Mouse (Mus musculus) lung, postnatal 25 days (tissue): ENCODE results near the gene Fbxo31.
"Not testable (repeated sequence)": the region's sequence is repeated elsewhere in the genome, so short reads cannot be mapped to it uniquely, and the experiment has no call there.

Source experiments
- DNase-seq: peaks from one replicate; pipeline ENCODE4 v3.0.0; 2022; ENCODE audit warnings: low spot score

Gene Fbxo31

DNA sequence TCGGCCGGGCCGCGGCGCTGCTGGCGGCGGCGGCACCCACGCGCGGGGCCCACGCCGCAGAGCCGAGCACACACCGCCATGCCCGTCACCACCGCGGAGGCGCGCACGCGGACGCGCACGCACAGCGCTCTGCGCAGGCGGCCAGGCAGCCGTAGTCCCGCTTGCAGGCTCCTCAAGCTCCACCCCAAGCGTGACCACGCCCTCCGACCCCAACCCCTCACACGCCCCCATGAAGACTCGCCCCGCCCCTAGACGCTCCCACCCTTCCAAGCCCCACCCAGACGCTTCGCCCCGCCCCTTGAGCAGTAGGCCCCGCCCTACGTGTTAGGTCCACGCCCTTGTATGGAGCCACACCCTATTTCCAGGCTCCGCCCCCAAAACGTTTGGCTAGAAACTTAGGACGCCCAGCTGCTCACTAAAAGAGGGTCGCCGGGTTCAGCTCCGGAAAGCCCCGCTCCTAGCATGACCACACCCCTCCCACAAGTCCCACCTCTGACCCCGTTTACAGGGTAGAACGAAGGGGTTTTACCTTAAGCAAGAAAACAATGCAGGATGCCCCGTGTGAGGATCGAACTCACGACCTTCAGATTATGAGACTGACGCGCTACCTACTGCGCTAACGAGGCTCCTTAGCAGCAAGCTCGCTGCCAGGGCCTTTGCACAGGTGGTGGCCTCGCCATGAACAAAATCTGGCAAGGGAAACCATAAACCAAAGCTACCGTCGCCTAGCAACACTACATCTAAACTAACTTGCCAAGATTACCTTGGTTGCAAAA, at the start of gene Fbxo31:
Gene Fbxo31 (minus strand): TSS at position 131 of the 776 bp plus-strand sequence.
- peak; percentile 93 for DNase-seq

DNA sequence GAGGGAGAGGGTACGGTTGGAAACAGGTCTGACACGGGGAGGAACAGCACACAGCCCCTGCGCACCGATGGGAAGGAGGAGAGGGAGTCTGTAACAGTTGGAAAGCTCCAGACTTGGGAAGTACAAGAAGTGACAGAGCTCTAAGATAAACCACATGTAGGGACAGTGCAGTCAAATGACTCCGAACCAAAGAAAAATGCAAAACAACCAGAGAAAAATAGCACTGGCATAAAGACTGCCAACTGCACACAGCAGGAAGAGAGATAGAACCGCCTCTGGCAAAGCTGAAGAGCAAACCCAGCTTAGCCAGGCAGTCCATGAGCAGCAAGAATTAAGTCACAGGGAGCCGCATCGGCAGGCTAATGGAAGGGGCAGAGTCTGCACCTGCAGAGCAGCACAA, 44.4 kb upstream of the Fbxo31 start:
- no peak for DNase-seq

DNA sequence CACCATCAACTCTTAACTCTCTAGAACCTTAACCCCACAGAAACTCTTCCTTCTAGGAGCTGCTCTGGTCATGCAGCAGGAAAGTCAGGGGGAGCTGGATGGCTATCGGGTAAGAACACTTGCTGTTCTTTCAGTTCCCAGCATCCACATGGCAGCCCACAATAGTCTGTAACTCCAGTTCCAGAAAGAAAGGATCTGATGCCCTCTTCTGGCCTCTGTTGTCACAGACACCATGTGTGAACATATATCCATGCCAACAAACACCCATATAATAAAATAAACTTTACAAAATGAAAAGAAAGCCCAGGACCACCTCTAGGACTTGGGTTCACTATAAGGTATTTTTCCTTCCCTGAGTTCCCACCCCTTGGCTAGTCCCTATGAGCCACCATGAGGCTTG, 43.3 kb upstream of the Fbxo31 start:
- DNase-seq = peak; percentile 28

DNA sequence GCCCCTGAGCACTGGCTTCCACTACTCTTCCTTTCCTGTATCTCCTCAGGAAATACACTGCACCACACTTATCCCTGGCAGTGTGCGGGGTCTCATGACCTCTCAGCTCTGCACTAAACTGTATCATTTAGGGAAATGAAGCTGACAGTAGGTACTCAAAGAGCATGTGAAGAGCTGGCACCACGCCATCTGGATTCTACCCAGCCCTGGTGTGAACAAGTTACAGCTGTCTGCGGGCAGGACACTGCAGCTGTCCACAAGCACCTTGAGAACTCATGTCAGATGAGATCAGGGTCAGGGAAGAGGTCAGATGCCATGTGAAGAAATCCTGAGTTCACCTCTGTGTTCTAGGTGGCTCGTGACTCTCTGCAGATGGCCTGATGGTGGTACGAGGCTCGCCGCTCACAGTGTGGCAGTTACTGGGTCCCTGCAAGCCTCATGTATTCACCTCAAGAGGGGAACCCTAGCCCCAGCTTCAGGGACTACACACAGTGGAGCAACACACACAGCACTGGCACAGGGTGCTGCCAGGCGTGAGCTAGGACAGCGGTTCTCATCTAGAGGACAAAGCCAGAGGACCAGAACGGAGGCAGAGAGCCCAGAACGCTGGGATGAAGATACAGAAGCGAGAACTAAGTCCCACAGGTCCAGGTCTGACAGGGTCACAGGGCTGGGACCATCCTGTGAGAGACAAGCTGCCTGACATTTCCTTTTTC, 42.4 kb upstream of the Fbxo31 start:
- DNase-seq = peak; percentile 61

DNA sequence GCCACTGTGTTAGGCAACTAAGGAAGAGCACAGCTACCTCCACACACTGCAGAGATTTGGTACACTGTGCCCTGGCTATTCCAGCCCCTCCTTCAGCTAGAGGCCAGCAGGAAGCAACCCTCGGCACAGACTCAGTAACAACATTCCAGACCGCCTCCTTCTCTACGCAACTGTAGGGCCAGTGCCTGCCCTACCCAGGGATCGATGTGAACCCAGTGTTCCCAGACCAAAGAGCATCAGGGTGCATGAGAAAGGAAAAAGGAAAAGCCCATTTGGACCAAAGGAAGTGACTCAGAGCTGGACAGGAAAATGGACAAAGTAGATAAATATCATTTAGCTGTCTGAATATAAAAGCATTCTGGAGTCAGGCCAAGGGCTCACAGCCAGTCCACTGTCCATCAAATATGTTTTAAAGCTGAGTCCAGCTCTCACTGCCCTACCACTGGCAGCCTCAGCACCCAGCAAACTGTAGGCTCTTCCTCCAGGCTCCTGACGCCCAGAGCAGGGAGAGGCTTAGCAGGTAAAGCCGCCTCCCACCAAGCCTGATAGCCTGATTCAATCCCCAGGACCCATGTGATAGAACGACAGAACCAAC, 40.9 kb upstream of the Fbxo31 start:
- peak; percentile 91 for DNase-seq

DNA sequence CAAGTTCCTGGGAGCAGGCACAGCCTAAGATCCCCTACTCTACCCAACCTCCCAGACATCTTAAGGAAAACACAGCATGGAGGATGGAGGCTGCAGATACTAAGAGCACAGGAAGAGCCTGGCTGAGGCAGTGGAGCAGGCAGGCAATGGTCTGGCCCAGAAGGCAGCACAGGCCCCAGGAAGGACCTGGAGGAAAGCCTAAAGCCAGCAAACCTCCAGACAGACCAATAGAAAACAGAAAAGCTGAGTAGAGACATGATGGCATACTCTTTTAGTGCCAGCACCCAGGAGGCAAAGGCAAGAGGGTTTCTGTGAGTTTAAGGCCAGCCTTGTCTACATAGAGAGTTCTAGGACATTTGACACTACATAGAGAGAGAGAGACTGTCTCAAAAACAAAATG, 34.8 kb upstream of the Fbxo31 start:
- DNase-seq = no peak

DNA sequence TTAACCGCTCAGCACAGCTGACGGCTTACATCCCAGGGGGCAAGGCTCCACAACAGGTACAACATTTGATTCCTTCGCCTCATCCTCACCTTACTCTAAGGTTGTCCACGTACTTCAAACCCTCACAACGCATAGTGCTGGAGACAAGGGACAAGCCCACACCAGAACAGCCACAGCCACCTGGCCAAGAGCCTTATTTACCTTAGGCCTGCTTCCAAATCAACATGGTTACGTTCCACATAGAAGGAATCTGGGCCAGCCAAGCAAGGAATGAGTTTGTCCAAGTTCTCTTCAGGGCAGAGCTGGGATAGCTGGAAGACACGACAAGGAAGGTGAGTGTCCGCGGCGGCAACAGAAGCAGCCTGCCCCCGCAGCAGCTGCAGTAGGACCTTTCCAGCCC, 31.3 kb upstream of the Fbxo31 start:
- no peak for DNase-seq

DNA sequence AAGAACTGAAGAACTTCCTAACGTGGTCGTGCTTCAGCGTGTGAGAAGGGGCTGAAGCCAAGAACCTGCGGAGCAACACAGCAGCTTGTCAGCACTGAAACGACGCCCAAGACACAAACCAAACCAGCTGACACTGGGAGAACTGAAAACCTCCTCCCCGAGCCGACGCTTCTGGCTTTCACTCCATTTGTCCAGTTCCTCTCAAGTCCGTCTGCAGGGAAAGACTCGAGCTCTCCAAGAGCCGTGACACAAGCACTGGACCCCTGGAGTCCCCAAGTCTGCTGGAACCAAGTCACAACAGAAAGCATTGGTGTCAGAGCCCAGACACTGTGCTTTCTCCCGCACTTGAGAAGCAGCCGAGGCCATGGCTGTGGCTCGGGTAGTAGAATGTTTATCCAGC, 30.6 kb upstream of the Fbxo31 start:
- no peak for DNase-seq

DNA sequence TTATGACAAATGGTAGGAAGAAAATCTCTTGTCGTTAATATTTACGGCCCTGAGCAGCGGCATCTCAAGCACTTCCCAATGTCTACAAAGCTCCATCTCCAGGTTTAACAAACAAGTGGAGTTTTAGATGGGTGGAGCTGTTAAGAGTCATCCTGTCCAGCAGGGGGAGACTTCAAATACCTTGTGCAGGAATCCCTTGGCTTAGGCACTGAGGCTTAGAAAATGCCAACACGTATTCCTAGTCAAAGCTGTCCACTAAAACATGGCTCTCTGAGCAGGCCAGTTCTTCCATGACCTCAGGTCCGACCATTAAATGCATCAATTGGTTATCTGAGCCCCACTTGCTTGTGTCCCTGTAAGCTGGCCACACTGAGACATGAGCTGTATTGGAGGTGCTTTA, 29.1 kb upstream of the Fbxo31 start:
- no peak for DNase-seq

DNA sequence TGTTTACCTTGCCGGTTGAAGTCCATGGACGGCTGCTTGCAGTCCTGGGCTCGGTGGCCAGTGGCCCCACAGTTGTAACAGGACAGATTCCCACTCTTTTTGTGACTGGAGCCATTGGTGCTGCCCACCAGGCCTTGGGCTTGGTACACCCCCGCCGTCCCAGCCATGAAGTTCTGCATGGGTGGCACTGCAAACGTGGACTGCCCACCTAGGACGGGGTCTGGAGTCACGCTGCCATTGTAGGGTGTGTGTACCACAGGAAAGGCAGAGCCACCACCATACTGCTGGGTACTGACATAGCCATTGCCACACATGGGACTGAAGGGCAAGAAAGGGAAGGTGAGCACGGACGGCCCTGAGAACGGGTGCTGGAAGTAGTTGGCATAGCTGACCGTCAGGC, 25.2 kb upstream of the Fbxo31 start:
- DNase-seq = no peak

DNA sequence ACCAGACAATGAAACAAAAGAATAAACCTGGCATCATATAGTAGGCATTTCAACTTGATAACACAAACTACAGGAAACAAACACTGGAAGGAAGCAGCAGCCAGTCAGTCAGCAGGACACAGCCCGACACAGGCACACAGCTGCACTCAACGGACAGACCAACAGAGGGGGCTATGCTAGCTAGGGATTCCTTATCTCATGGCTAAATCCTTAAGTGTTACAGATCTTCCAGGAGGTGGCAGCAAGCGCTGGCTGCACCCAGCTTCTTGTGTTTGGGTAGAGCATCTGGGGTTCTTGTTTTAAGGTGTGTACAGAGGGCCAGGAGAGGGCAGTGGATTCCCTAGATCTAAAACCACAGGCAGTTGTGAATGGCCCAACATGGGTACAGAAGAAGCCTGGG, 24.3 kb upstream of the Fbxo31 start:
- peak; percentile 88 for DNase-seq

DNA sequence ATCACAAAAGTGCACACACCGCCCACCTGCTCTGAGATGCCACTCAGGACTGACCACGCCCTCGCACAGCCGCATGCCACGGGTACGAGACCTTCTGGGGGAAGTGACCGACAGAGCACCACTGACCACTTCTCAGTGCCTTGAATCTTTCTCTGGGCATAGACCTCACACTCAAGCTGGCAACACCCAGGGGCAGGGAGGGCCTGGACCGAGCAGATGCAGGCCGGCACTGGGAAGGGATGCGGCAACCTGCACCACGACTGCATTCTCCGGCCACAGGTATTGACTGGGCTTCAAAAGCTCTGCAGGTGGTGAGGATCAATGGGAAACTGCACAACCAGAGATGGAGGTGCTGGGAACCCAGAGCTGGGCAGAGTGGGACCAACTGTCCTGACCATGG, 23.8 kb upstream of the Fbxo31 start:
- no peak for DNase-seq

DNA sequence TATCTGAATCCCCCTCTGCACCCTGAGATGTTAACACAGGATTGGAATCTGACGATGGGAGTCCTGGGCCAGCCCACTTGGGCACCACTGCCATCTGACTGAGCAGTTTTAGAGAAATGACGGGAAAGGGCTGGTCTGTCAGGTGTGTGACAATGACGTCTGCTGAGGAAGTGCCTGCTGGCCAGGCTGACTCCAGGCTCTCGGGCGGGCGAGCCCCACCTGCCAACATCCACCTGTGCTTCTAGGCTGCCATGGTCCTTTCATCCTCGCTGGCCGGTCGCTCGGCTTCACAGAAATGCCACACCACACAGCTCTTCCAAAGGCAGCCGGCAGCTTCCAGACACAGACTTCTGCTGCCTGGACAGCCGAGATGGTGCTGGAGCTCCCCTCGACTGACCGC, 21.2 kb upstream of the Fbxo31 start:
- DNase-seq = no peak

DNA sequence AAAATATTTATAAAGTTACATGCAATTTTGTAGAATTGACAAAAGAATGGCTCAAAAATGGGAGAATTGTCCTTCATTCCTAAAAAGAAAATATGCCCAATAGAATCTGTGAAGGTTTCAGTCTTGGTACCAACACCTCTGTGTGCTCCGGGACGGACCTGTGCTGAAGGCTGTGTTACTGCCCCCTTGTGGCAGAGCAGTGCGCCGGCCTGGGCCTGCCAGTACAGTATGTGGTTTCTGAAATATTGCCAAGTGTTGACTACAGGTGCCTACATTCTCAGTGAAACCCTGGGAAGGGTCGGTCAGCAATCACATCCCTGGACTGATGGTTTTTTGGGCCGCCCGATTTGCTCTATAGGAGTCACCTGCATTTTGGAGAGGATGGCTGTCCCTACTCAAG, 20.3 kb upstream of the Fbxo31 start:
- peak; percentile 88 for DNase-seq

DNA sequence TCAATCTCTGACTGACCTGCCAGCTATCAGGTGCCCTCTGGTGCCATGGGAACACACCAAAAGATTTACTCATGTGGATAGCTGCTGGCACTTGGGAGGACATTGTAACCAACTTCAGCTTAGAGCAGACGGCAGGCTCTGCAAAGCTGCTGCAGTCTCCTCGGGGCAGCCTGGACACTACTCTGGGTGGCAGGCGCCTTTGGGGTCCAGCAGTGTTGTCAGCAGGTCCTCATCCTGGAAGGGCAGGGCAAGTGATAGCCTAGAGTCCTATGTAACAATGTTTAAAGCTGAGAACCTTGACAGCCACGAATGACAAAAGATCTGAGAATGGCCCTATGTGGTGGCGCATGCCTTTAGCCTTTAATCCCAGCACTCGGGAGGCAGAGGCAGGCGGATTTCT, 19.6 kb upstream of the Fbxo31 start:
- DNase-seq = no peak

DNA sequence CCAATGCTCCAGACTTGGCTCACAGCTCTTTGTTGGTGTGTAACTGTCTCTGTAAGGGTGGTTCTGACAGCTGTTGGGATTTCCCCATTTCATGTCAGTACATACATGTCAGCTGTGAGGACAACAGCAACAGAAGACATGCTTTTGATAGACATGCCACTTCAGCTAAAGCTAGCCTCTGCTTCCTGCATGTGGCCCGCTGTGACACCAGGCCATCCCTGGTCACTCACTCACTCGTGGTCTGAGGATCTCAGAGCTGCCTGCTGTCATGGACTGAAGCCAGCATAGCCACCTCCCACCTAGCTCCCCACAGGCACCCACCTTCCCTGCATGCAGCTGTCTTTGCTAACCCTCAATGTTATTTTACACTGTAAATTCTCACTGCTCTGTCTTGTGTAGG, 18.9 kb upstream of the Fbxo31 start:
- DNase-seq = not testable (repeated sequence)

DNA sequence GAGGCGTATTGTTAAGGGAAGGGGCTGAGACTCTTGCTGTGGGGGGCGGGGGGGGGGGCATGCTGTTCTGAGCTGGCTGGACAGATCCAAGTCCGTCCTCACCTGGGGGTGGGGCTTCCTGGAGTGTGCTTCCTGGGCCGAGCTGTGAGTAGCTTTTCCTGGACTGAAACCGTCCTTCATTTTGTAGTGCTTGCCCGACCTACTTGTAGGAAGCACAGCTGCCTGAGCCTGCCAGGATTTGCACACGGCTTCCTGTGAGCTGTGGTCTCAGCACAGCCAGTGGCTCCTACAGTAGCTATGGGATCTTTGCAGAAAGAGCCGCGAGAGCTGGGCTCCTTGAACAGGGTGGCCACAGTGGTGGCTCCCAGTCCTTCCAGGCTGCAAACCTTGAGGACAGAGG, 15.4 kb upstream of the Fbxo31 start:
- DNase-seq = peak; percentile 65

DNA sequence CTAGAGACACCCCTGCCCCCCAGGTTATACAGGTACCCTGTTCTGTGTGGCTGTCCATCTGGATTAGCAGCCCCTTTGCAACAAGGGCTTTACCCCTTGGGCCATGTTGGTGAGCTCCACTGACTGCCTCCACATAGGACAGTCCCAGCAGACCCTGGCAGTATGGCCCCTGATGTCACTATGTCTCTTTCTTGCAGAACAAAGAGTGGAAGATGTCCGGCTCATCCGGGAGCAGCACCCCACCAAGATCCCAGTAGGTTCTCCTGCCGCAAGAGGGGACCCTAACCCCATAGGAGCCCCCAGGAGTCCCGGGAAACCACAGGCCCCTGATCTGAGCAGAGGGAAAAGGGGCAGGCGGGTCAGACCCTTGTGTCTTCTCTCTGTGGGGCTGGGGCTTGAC, 14.7 kb upstream of the Fbxo31 start:
- DNase-seq = no peak

DNA sequence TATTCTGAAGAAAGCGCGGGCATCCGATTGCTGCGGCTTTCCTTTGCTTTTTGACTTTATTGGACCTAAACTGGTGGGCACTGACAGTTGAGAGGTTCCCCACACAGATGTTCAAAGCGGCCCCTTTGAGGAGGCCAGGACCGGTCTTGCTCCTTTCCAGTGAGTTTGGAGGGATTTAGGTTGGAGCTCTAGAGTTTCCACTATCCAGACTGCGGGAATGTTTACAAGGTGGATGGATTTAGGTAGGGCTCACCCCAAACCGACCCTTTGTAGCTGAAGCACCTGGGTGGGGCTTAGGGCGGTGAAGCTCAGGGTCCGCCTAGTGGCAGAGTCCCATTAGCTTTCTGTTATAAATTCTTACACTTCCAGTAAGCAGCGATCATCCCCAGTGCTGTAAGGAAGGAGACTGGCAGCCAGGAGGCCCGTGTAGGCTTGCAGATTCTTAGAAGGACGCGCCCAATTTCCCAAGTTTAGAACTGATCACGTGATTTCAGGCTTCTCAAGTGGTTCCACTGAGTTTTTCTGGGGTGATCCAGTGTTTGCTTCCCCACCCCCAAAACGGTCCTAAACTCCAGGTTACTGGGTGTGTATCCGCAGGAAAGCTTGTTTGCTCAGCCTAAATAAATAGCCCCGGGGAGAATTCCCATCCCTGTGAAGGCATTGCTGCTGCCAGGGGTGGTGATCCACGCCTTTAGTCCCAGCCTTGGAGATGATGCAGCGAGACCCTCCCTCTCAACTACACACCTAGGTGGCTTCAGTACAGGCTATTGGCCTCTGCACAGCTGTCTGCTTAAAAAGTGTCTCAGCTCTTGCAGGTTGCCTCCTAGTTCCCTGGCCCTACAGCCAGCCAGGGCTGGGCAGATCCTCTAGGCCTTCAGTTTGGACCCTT, 12.8 kb upstream of the Fbxo31 start:
- peak; percentile 61 for DNase-seq

DNA sequence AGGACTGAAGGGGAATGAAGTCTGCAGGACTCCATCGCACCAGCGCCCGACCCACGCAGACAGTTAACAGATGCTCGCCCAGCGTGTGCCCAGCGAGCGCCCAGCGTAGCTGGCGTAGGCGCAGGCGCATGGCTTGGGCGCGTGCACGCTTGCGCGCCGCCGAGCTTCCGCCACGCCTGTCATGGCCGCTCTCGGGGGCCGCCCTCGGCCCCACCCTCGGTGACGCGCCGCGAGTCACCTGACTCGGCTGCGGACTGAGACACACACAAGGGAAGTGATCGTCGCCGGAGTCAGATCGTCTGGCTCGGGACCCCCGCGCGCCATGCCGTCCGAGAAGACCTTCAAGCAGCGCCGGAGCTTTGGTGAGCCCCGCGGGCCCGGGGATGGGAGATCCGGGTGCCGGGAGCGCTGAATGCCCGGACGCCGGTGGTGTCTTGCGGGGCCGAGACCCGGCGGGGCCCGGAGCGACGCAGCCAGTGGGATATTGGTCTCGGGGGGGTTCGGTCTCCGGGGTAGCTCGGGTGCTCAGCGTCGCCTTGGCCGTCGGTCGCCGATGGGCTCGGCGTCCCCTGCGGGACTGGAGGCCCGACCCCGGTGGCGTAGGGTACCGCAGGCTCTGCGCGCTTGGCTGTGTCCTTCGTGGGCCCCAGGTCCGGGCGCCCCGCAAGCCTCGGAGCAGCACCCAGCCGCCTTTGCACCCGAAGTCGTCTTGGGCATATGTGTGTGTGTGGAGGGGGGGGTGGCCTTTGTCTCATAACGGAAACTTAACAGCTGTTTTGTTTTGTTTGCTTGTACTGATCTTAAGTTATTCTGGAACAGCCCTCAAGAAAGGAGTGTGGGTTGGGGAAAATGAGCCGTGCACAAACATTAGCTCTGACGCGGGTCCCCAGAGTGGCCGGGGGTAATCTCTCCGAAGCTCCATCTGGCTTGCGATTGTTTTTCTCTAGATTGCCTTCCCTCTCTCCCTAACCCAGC, 11.9 kb upstream of the Fbxo31 start, which contains the start of gene Map1lc3b:
Gene Map1lc3b (plus strand): TSS at position 159 of the 975 bp plus-strand sequence.
- peak; percentile 94 for DNase-seq

DNA sequence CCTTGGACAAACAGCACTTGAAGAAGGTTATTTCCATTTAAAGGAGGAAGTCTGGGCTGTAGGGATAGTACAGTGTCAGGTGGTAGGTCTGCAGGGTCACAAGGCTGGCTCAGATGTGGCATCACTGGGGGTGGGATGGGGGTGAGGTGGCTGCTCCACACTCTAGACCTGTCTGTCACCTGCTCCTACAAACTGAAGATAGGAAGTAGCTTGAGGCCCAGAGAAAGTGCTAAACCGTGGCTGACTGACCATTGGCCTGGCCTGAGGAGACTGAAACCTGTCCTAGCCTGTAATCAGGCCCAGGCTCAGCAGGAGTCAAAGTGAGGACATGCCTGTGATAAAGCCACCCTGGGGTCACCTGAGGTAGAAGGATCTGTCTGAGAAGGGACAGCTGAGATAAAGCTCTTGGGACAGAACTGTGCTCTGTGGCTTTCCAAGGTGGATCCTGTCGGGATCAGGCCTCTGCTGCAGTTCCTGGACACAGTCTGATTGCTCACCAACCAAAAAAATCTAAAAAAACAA, 10.7 kb upstream of the Fbxo31 start:
- no peak for DNase-seq
